Mouse (Mus musculus) small intestine, adult 2 months (tissue): ENCODE measurements around the gene Hoxc6. TPM values are rescaled to one million over a fixed set of nuclear protein-coding genes. Genes with fewer than 3 reads are reported as not detected.

Source experiments
- H3K27ac ChIP-seq: fragments of 200-500 bp; 2 replicates; pipeline ENCODE4 v1.5.1; 2012; ENCODE audit warnings: low read depth, low read length, control low read depth, inconsistent platforms; ENCODE audit not compliant: insufficient read depth
- H3K27me3 ChIP-seq: fragments of 200-500 bp; 2 replicates; pipeline ENCODE4 v1.6.1; 2012; ENCODE audit warnings: mild to moderate bottlenecking, moderate library complexity, low read length, inconsistent platforms; ENCODE audit not compliant: control insufficient read depth, insufficient read depth
- H3K36me3 ChIP-seq: fragments of 200-500 bp; 2 replicates; pipeline ENCODE4 v1.6.1; 2012; ENCODE audit warnings: mild to moderate bottlenecking, low read length, control low read depth, inconsistent platforms; ENCODE audit not compliant: control insufficient read depth, insufficient read depth
- H3K4me1 ChIP-seq: fragments of 200-500 bp; 2 replicates; pipeline ENCODE4 v1.6.1; 2012; ENCODE audit warnings: low read length, inconsistent platforms, mixed read lengths; ENCODE audit not compliant: control insufficient read depth, insufficient read depth, insufficient read length
- H3K4me3 ChIP-seq: fragments of 200-500 bp; 2 replicates; pipeline ENCODE4 v1.5.1; 2012; ENCODE audit warnings: low read depth, mild to moderate bottlenecking, control low read depth, inconsistent platforms, low read length, moderate library complexity
- CTCF ChIP-seq: fragments of 200-500 bp; IDR thresholded peaks from 2 replicates; pipeline ENCODE4 v1.5.1; 2012; ENCODE audit warnings: low read depth, mild to moderate bottlenecking, control low read depth, inconsistent platforms, low read length, moderate library complexity, mixed read lengths; ENCODE audit not compliant: insufficient replicate concordance, insufficient read length; ENCODE audit errors: extremely low read depth
- POLR2A ChIP-seq: fragments of 200-500 bp; IDR thresholded peaks from 2 replicates; pipeline ENCODE4 v1.6.1; 2012; ENCODE audit warnings: low read depth, mild to moderate bottlenecking, control low read depth, inconsistent platforms, low read length, moderate library complexity
- WGBS: fragments of 180-500 bp; shearing (Covaris S2); methylation state at CpG from one replicate; pipeline ENCODE4 v1.1.7; 2018; 5-methylcytosine and 5-hydroxymethylcytosine counted together
- polyA plus RNA-seq: library from polyadenylated mRNA; depleted of rRNA; stranded (reverse); fragments of >200 nt; gene quantifications from 2 replicates; pipeline ENCODE4 v1.2.3, GENCODE M21; 2012

Gene Hoxc6
- polyA plus RNA-seq, 1 experiment: 5.0 TPM

DNA sequence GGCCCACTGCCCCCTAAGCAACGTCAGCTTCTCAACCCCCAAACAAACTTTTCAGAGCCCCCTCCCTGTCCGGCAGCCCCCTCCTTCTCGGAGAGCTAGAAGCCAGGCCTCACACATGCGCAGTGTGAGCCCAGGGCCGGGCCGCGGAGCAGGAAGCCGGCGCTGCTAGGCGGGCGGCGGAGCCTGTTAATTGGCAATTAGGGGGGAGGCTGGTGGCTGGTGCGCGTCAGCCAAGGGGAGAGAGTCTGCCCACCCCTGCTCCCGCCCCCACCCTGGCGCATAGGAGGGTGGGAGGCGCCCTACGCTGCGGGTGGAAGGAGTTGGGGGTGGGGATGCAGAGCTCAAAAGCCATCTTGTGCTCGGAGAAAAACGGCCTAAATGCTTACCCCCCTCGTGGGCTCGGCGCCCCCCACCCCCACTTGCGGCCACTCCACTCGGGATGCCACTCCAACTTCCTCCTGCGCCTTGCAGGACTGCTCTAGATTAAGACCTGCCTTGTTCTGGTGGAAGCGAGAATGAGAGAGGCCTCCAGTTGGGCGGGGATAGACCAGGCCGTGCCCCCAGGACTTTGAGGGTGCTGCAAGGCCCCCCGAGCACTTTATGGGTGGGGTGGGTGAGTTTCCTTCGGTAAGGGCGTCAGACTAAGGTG, 1.2 kb downstream of the Hoxc6 start:
- WGBS: 2% methylated on average over 33 of the region's 33 CpGs
- TF ChIP-seq POLR2A (no peak; the same call in 1 of the 2 replicates), CTCF (no peak)
- H3K27me3 ChIP-seq: peaks cover 78% of the 10 kb centered on the region
- peaks cover 3% of the 10 kb centered on the region; the same call in 1 of the 2 replicates for H3K4me1 ChIP-seq
- H3K4me3 ChIP-seq: peak overlapping the region; percentile 57
- peak overlapping the region; percentile 71 for H3K27ac ChIP-seq
- H3K36me3 ChIP-seq: no peaks in the 10 kb centered on the region

DNA sequence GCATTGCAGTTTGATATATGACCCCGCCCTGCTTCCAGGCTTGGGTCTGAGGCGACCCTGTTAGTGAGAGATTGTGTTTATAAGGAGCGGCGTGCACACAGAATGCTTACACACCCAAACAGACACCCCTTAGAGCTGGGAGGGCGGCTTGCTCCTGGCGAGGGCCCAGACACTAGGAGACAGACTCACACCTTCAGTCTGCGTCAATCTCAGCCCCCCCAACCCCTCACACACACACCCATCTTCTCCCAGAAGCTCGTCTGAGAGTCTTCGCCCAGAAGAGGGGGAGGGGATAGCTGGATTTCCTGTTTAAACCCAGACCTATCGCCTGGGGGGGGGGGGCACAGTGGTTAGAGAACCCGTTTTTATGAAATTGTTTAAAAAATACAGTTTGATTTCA, 1.9 kb downstream of the Hoxc6 start:
- WGBS: 18% methylated on average over 11 of the region's 11 CpGs
- TF ChIP-seq POLR2A: no peak
- H3K36me3 ChIP-seq: no peaks in the 10 kb centered on the region
- H3K4me1 ChIP-seq: peaks cover 3% of the 10 kb centered on the region; the same call in 1 of the 2 replicates
- peaks cover 71% of the 10 kb centered on the region for H3K27me3 ChIP-seq
- H3K27ac ChIP-seq: peak overlapping the region; percentile 25
- peak overlapping the region; percentile 57 for H3K4me3 ChIP-seq

DNA sequence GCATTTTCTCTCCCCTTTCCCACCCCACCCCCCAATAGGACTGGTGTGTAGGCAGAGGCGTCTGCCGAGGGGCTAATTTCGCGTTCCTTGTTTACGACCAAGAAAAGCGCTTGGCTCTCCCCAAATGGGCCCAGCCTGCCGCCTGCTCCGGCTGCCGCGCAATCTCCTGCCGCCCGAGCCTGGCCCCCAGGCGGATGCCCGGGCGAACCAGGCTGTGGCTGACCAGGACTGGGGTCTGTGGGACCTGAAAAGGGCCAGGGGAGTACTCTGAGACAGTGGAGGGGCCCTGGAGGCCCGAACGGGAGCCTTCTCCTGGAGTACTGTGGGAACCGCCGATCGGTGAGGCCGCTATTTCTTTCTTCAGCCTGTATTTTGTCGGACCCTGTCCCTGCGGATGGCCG, 2.4 kb downstream of the Hoxc6 start:
- WGBS: 12% methylated on average over 24 of the region's 24 CpGs
- Histone ChIP-seq H3K27me3 (peaks cover 69% of the 10 kb centered on the region), H3K36me3 (no peaks in the 10 kb centered on the region), H3K27ac (peak overlapping the region; percentile 64), H3K4me3 (peak overlapping the region; percentile 50), H3K4me1 (peaks cover 3% of the 10 kb centered on the region; the same call in 1 of the 2 replicates)
- no peak for TF ChIP-seq POLR2A
- TF ChIP-seq CTCF: no peak

DNA sequence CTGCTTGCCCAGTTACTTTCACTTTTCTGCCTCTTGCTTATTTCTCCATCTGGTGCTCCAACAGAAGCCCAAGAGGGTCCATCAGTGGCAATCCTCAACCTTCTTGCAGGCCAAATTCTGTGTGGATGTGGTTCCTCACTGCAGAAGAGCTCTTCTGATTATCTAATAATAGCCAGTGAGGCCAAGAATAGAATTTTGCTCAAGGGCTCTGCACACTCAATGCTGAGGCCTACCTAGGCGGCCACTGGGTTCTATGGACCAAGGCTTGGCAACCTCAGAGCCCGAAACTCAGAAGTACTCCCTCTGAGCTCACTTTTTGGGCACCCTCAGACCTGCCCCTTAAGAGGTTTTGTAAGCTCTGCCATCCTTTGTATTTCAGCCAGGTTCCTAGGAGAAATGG, 3.3 kb downstream of the Hoxc6 start:
- H3K27ac ChIP-seq: no peak overlapping the region; the same call in 1 of the 2 replicates
- 50% methylated on average over 2 of the region's 2 CpGs for WGBS
- no peak overlapping the region for H3K4me3 ChIP-seq
- H3K4me1 ChIP-seq: peaks cover 3% of the 10 kb centered on the region; the same call in 1 of the 2 replicates
- no peaks in the 10 kb centered on the region for H3K36me3 ChIP-seq
- peaks cover 69% of the 10 kb centered on the region for H3K27me3 ChIP-seq
- TF ChIP-seq CTCF (no peak), POLR2A (no peak)

DNA sequence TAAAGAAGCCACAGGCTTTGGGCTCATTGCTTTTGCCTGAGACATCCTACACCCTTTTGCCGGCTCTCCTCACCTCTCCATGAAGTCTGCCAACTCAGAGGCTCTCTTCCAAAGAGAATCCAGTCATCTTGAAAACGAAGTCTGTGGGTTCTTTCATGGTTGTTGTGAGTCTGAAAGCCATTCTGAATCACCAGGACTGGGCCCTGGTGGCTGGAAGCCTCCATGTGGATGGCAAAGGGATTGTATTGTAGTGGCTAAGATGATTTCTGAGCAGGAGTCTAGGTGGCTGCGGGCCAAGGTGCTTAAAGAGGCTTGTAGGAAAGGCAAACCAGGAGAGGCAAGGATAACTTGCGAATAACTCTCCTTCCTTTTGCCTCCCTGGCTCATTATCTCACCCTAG, 4.1 kb downstream of the Hoxc6 start:
- peaks cover 3% of the 10 kb centered on the region; the same call in 1 of the 2 replicates for H3K4me1 ChIP-seq
- H3K4me3 ChIP-seq: no peak overlapping the region
- no peak overlapping the region for H3K27ac ChIP-seq
- no peaks in the 10 kb centered on the region for H3K36me3 ChIP-seq
- H3K27me3 ChIP-seq: peaks cover 68% of the 10 kb centered on the region
- TF ChIP-seq CTCF (no peak), POLR2A (no peak)
- 25% methylated on average over 4 of the region's 4 CpGs for WGBS

DNA sequence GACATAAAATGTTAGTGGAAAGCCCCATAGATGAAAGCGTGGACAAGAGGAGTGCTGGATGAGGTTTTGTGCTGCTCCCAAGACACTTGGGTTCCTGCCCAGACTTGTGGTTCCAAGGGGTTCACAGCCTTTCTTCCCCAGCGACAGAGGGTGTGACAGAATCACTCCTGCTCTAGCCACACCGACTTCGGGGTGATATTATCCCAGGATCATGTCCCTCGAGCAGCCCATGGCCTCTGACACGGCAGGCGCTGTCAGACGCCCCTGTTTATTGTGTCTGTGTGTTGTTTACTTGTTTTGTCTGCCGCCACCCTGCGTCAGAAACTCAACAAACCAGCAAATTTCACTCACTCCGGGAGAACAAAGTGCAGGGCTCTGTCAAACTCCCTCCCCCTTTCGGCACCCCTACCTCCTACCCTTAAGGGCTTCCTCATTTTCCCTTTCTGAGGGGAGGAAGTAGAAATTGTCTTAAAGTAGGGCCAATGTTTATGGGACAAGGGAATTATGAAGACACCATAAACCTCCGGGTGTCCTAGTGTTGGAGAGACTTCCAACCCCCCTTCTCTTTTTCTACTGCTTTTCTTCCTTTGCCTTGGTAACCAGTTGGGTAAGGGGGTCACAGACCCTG, 4.9 kb downstream of the Hoxc6 start:
- Histone ChIP-seq H3K27me3 (peaks cover 60% of the 10 kb centered on the region), H3K4me3 (no peak overlapping the region), H3K4me1 (peaks cover 3% of the 10 kb centered on the region; the same call in 1 of the 2 replicates), H3K36me3 (no peaks in the 10 kb centered on the region), H3K27ac (no peak overlapping the region; the same call in 1 of the 2 replicates)
- TF ChIP-seq POLR2A (no peak), CTCF (no peak)
- 13% methylated on average over 13 of the region's 13 CpGs for WGBS

DNA sequence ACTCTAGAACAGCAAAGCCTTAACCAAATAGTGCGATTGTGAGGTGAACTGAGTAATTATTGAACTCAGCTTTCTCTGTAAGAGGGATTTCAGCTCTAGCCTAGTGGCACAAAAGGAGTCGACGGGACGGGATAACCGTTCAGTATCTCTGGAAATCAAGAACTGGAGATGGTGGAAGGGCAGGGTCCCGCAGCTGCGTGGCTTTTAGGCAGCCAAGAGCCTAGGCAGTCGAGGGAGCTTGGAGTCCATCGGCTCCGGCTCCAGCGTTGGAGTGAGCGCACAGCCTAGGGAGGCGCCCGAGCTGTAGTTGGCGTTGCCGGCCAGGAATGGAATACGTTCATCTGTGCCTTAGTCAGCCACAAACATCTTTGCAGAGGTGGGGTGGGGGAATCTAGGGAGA, 7.3 kb downstream of the Hoxc6 start:
- peak overlapping the region; percentile 52 for H3K27ac ChIP-seq
- H3K4me1 ChIP-seq: peaks cover 2% of the 10 kb centered on the region; the same call in 1 of the 2 replicates
- peaks cover 49% of the 10 kb centered on the region for H3K27me3 ChIP-seq
- H3K4me3 ChIP-seq: no peak overlapping the region
- TF ChIP-seq CTCF (no peak), POLR2A (no peak)
- no peaks in the 10 kb centered on the region for H3K36me3 ChIP-seq
- WGBS: 4% methylated on average over 17 of the region's 17 CpGs
